Mouse (Mus musculus): ENCODE results near the gene Zfp628.
"Not testable (repeated sequence)": the region's sequence is repeated elsewhere in the genome, so short reads cannot be mapped to it uniquely, and the experiment has no call there.

Gene Zfp628

DNA sequence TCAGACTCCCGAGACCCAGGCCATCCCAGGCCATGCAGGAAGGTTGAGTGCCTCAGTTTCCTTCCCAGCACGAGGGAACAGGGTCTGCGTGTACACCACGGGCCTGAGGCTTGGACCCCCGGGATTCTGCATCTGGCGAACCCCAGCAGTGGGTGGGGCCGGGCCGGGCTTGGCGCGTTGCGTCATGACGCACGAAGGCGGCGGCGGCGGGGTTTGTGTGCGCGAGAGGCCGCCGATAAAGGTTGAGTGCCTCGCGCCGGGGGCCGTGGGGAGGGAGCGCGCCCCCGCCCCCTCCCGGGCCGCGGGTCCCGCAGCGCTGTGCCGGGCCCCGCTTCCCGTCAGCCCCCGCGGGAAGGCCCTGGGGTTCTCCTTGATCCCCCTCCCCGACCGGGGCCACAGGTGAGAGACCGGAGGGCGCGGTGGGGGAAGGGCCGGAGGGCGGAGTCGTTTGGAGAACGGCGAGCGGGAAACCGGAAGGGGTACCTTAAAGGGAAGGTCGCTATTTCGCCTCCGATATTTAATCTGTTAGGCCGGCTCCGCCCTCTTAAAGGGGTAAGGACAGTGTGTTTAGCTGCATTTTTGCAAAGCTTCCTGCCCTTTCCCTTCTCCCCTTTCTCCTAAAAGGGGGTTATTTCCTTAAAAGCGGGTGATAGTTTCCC, at the start of gene Zfp628:
Zfp628 (plus strand) TSS at position 211 of the 659 bp plus-strand sequence.
- DNase-seq (ENCODE audit: low spot score): peak; percentile 94

DNA sequence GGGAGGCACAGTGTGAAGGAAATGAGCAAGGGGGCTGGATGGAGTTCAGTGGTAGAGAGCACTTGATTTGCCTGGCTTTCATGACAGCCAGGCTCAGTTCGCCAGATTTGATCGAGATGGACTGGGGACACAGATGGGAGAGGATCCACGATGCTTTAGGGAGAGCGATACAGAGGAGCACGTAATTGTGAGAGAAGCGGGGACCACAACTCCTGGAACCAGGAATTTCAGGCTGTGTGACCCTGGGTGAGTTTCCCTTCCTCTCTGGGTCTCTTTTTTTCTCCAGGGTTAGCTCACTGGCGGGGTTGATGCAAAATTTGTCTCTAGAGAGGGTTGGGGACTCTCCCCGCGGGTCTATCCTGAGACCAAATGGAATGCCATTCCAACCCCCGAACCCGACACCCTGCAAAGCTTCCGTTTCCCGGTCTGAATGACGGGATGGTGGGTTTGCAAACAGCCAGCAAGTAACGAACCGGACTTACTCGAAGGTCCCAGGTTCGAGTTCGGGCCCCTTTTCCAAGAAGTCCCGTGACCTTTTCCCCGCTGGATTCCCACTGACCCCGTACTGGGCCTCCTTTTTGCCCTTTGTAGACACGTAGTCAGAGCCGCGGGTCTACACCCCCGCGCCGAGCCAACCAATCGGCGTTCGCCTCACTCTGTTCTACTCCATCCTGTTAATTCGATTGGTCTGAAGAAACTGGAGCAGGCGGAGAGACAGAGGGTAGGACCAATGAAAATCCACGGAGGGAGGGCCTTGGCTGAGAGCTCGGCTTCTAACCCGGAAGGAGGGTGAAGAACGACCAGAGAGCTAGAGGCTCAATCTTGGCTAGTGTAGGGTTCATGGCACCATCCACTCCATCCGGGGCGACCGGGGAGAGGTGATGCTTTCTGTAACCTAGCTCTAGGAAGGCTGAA, 49.2 kb upstream of the Zfp628 start:
- peak; percentile 97 for DNase-seq (ENCODE audit: low spot score)

DNA sequence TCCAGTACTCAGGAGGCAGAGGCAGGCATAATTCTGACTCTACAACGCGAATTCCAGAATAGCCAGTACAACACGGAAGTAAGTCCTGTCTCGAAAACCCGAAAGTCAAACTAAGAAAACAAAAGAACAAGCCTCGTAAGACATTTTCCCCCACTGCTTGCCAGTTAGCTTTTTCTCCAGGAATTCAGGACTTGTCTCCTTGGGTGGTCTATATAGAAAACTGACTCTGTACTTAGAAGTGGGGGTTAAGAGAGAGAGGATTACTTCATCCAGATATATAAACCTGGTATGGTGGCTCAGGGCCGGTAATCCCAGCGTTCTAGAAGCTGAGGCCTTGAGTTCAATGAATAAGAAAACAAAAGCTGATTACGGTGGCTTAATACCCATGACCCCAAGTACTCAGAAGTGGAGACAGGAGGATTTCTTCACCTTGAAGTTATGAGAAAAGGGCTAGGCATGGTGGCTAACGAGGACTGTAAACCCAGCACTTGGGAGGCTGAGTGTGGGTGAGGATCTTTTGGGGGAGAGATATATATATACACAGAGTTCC, 48.3 kb upstream of the Zfp628 start:
- no peak for DNase-seq (ENCODE audit: low spot score)

DNA sequence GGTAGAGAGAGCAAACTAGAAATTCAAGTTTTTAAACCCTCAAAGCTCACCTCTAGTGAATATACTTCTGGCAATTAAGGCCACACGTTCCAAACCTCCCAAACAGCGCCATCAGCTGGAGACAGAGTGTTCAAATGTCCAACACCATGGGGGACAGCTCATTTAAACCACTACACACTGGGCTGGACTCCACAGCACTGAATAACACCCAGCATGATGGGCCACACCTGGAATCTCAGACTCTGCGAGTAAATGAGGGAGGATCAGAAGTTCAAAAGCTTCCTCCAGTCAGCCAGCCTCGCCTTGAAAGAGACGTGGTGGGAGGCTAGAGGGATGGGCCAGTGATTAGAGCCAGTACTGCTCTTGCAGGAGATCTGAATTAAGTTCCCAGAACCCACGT, 44.9 kb upstream of the Zfp628 start, which contains the start of gene Isoc2b:
Isoc2b (minus strand) TSS at position 126 of the 400 bp plus-strand sequence.
- no peak for DNase-seq (ENCODE audit: low spot score)

DNA sequence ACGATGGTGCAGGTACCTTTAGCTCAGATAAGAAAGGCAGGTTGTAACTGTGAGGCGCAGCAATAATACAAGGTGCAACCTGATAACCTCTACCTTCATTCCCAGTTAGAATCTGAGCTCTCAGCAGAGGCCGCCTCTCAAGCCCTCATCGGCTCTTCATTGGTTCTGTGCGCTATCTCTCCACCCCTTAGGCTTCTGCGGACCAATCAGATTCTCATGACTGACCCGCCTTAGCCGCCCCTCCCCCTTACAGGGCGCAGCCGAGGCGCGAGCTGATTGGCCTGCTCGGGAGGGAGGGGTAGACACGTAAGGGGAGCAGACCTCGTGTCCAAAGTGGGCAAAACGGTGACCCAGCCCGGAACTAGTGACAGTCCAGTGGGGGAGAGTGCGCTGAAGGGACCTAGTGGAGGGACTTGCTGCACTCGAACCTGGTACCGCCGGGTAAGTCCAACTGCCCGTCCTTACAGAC, 38.2 kb upstream of the Zfp628 start, which contains the start of gene Isoc2a:
Isoc2a (plus strand) TSS at position 401 of the 469 bp plus-strand sequence.
- peak; percentile 96 for DNase-seq (ENCODE audit: low spot score)

DNA sequence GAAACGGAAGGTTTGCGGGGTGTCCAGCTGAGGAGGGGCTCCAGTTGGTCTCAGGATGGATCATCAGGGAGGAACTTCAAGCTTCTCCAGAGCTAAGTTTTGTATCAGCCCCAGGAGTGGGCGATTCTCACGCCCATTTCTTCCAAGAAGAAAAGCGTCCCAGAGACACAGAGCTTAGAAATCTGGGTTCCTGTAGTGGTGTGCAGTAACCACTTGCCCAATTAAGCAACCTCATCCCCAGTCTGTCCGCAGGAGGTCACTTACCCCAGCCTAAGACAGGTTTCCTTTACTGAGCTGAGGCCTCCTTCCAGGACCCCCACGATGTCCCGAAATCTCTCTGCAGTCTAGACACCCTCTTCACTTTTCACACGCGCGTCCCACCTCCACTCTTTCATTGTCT, 37.8 kb upstream of the Zfp628 start:
- DNase-seq (ENCODE audit: low spot score): no peak

DNA sequence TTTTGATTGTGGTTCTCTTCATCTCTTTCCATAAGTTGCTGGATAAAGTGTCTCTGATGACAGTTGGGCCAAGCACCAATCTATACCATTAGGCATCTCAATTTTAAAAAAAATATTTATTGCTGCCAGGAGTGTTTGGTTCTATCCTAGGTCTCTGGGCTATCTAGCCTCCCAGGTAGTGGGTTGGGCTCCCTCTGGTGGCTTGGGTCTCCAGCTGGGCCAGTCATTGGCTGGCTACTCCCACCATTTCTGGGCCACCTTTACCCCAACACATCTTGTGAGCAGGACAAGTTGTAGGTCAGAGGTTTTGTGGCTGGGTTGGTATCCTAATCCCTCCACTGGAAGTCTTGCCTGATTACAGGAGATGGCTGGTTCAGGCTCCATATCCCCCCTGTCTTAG, 36.8 kb upstream of the Zfp628 start:
- DNase-seq (ENCODE audit: low spot score): no peak

DNA sequence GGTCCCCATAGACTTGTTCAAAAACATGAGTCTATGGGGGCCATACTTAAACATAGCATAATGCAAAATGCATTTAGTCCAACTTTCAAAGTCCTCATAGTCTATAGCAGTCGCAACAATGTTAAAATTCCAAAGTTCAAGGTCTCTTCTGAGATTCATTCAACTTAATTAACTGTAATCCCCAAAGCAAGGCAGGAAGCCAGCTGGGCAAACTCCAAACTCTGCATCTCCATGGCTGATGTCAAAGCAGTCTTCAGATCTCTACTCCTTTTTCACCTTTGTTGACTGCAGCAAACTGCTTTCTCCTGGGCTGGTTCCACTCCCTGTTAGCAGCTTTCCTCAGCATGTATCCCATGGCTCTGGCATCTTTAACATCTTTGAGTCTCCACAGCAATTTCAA, 36.0 kb upstream of the Zfp628 start:
- DNase-seq (ENCODE audit: low spot score): not testable (repeated sequence)

DNA sequence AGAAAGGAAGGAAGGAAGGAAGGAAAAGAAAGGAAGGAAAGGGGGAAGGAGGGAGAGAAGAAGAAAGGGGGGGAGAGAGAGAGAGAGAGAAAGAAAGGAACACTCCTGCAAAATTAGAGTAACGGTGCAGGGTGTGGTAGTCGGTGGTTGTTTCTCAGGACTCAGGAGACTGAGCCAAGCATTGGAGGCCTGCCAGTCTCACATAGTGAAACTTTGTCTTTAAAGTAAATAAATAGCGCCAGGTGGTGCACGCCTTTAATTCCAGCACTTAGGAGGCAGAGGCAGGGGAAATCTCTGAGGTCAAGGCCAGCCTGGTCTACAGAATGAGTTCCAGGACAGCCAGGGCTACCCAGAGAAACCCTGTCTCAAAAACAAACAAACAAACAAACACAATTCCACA, 28.3 kb upstream of the Zfp628 start:
- no peak for DNase-seq (ENCODE audit: low spot score)

DNA sequence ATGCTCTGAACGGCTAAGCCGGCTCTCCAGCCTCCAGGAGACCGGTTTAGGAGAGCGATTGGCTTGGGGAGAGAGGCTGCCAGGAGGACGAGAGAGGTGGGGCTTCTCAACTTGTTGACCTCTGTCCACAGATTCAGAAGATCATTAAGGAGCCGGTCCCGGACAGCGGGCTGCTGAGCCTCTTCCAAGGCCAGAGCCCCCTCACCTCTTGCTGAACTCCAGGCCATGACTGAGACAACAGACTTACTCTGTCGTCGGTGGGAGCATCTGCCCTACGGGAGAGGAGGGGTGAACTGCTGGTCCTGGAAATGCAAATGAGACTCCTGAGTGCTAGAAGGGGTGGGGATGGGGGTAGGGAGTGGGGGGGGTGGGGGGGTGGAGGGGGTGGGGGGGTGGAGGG, 19.8 kb upstream of the Zfp628 start:
- no peak for DNase-seq (ENCODE audit: low spot score)

DNA sequence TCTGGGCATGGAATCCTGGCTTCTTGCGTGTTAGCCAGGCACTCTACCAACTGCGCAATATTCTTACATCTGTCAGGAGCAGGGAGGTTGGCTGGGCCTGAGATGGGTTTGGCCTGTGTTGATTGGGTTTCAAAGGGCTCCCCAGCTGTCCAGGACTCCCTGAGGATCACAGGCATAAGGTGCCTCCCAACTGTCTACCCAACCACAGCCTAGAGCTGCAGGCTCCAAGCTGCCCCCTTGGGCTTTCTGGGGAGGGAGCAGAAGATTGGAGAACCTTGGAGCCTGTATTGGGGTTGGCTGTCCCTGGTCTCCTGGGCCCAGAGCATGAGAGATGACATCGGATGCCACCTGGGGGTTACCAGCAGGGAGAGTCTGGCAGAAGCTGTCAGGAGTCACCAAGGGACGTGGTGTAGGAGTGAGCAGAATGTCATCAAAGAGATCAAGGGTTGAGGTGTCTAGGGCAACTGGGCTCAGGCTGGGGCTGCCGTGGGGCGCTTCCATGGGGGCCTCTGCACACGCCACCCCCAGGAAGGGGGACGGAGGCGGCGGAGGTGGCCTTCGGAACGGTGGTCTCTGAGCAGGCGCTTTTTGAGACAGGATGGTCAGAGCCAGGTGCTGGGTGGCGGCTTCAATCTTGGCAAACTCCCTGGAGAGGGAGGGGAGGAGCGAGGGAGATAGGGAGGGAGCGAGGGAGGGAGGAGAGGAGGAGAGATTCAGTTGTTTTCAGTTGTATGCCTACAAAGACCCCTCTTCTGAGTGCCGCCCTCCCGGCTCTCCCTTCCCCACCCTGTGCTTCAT, 16.0 kb upstream of the Zfp628 start:
- no peak for DNase-seq (ENCODE audit: low spot score)

DNA sequence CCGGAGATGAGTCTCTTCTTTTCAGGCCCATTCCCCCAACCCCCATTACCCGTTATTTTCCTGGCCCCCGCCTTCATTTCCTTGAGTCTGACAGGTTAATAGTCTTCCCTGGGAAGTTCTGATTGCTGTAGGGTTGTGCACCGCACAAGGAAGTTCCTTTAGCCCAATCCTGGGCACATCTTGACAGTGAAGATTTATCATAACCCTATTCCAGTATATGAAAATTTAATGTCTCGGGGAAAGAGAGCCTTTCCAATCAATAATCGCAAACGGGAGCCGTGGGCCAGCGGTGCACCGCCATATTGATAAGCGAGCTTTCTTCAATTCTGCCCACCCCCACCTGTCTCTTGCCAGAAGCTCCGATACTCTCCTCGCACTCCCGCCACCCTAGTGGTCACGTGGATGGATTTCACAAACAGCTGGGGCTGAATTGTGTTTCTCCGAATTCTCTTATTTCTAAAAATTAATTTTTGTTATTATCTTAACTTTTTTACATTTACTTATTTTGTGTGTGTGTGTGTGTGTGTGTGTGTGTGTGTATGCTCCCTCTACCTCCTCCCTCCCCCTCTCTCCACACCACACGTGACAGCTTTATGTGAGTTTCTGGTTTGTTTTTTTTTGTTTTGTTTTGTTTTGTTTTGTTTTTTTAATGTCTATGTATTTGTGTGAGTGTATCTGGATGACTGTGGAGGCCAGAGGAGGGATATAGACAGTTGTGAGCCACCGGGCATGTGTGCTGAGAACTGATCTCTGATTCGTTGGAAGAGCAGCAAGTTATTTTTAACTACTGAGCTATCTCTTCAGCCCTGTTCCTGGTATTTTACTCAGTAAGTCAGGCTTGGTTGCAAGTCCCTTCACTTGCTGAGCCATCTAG, 15.1 kb upstream of the Zfp628 start:
- DNase-seq (ENCODE audit: low spot score): no peak

DNA sequence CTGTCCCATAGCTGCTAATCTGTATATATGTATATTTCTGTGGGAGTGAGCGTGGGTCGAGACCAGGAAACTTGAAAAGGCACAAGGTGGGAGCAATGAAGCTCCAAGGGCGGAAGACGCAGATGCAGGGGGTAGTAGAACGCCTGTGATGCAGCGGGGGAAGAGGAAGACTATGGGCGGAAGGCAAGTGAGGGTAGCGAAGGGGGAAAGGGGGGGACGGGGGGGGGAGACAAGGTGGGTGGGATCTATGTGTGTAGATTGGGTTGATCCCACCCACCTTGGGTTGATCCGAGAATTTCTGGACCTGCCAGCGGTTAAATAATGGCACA, 14.5 kb upstream of the Zfp628 start:
- DNase-seq (ENCODE audit: low spot score): no peak

DNA sequence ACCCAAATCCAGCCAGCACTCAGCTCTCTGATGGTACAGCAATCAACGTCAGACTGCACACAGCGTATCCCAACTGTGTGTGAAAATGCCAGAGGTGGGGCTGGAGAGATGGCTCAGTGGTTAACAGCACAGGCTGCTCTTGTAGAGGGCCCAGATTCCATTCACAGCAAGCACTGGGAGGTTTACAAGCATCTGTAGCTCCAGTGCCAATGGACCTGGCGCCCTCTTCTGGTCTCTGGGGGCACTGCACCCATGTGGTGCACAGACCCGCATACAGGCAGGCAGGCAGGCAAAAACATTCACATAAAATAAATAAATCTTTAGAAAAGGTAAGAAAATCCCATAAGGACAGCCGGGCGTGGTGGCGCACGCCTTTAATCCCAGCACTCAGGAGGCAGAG, 13.8 kb upstream of the Zfp628 start:
- no peak for DNase-seq (ENCODE audit: low spot score)

DNA sequence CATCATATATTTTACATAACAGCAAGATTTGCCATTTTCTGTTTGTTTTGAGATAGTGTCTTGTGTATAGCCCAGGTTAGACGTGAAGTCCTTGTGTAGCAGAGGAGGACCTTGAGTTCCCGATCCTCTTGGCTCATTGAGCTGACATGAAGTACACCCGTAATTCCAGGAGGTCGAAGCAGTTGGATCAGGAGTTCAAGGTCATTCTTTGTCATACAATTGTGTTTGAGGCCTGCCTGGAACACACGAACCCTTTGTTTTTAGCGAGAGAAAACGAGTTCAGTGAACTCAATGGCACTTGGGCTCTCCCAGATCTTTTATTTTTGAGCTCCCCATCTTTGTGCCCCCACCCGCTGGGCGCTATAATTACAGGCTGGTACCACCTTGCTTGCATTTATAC, 12.6 kb upstream of the Zfp628 start:
- DNase-seq (ENCODE audit: low spot score): no peak

DNA sequence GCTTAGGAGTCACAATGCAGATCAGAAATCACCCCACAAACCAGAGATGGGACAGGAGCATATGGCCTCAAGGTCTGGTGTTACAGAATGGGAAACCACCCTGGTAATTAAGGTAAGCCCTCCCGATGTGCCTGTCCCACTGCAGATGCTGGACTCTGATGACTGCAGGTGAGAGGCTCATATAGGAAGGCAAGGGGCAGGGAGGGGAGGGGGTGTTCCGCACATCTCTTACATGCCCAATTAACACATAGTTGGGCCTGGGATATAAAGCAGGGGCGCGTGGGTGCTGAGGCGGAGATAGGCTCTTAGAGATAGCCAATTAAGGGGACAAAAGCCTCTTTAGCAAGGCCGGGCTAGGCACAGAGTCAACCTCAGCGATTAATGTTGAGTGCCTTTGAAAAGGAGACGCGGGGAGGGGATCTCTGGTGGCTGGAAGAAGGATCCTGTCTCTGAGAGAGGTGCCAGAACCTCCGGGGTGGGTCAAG, 8.5 kb upstream of the Zfp628 start, which contains the start of gene Gm36210:
Gm36210 (minus strand) TSS at position 51 of the 485 bp plus-strand sequence.
- no peak for DNase-seq (ENCODE audit: low spot score)

DNA sequence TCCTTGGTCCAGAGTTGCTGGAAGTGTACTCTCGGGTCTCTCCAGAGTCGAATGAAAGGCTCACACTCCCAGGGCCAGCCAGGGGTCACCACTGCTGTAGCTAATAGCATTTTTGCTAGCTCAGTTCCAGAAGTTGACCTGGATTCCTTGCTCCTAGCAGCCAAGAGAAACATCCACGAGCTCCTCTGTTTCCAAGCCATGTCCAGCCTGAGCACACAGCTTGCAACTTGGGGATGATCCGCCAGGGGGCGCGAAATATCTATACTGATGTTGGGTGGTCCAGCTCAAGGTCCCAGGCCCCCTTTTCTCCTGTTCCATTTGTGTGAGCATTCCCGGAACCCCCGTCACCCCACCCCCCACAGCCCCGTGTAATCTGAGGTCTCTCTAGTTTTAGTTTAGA, 3.5 kb upstream of the Zfp628 start:
- no peak for DNase-seq (ENCODE audit: low spot score)

DNA sequence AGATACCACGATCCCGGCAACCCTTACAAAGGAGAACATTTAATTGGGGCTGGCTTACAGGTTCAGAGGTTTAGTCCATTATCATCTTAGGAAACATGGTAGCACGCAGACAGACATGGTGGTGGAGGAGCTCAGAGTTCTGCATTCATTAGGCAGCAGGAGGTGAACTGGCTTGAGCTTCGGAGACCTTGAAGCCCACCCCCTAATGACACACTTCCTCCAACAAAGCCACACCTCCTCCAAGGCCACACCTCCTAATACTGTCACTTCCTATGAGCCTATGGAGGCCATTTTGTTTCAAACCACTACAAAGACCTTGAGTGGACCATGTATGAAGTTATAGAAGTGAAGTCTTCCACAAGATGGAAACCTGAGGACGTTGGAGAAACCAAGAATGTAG, 2.8 kb upstream of the Zfp628 start:
- no peak for DNase-seq (ENCODE audit: low spot score)

DNA sequence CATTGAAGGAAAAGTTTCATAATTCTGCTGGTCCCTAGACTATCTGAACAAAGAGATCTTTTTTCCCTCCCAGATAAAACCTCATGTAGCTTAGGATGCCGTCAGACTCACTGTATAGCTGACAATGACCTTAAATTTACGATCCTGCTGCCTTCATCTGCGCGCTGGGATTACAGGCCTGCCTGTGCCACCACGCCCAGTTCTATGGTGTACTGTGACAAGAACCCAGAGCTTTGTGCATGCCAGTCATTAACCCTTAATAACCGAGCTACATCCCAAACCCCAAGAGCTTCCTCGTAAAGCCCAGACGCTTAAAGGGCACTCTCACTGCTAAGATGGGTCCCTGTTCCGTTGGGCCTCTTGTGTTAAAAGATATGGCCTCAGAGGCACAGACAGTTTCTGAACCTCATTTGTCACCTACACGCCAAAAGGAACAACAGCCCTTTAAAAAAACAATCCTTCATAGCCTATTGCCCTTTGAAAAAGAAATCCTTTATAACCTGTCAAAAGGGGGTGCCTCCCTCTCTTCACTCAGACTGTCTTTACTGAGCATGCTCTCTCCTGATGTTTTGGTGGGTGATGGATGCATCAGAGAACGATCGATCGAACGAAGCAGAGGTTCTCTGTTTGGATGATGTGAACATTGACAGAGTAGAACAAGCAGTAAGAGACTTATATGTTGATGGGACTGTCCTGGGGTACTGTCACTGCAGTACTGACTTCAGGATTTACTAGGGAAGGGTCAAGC, 826 bp downstream of the Zfp628 start:
- DNase-seq (ENCODE audit: low spot score): no peak

DNA sequence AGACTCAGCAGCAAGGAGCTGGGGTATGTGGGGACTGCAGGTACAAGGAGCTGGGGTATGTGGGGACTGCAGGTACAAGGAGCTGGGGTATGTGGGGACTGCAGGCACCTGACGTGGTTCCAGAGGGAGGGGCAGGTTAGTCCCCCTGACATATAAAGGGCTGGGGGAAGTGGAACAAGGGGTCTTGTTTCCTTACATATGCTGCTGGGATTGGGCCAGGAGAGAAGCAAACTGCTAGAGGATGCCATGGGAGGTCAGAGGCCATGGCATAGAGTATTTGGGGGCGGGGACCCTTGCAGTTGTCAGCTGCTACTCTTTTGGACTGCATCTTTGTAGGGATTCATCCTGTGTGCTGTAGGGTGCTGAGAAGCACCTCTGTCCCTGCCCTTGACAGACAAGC, 2.5 kb downstream of the Zfp628 start:
- no peak for DNase-seq (ENCODE audit: low spot score)

All from yolk sac, embryonic 10.5 days (tissue).